Mouse (Mus musculus) kidney, adult 2 months (tissue): ENCODE measurements around the gene Ubxn6.

Experiments
- CTCF ChIP-seq: fragments of 200-500 bp; conservative IDR thresholded peaks from 2 replicates; pipeline ENCODE4 v1.5.1; 2011; ENCODE audit warnings: low read depth, mild to moderate bottlenecking, control low read depth, low read length, moderate library complexity, mixed read lengths; ENCODE audit not compliant: insufficient read depth, insufficient read length
- POLR2A ChIP-seq: fragments of 200-500 bp; IDR thresholded peaks from one replicate; pipeline ENCODE4 v1.6.1; 2011; ENCODE audit warnings: low read depth, low read length, control low read depth

GRCm38 (mm10) chr17:56078880-56079795 is 4.3 kb upstream of the Ubxn6 start, which contains the start of gene Hdgfl2:
- TF ChIP-seq CTCF = no peak
- peak; percentile 76 for TF ChIP-seq POLR2A
